Mouse (Mus musculus) layer of hippocampus, postnatal 10 days (tissue): ENCODE measurements around the gene Tet1. TPM values are rescaled to one million over a fixed set of nuclear protein-coding genes. Genes with fewer than 3 reads are reported as not detected.

Experiments used
- DNase-seq, 2 experiments: peaks; one replicate each; pipeline ENCODE4 v3.0.0; 2021; ENCODE audit warnings: low spot score in 2 of 2
- total RNA-seq, 2 experiments: library from RNA; stranded (reverse); gene quantifications; 2 replicates each; pipeline ENCODE4 v1.2.3; 2021

Tet1 gene
- total RNA-seq, 2 experiments from 2014 or later = 54.0 to 56.4 TPM

DNA sequence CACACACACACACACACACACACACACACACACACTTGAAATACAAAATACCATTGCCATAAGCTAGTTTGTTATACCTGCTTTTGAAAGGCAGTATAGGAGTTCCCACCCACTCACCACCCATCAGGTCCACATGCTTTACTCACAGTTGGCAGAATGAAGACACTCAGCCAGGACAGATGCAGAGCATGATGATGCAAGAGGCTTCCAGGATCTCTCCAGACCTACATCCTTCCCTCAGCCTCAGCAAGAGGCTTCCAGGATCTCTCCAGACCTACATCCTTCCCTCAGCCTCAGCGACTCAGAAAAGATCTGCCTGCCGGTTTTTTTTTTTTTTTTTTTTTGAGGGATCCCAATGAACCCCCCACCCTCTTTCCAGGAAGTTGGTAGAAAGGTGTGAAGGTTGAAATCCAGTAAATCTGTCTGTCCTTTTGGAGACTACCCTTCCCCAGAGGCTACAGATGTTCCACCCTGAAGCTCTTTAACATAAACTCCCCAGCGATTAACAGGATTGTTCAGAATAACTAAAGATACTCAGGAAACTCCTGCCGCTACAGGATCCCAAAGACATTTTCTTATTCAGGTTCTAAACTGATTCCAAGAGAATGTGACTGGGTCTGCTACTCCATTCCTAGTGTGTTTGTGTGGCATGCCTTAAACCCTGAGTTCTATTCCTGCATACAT is 16.1 kb downstream of the Tet1 start:
- DNase-seq = no peak

DNA sequence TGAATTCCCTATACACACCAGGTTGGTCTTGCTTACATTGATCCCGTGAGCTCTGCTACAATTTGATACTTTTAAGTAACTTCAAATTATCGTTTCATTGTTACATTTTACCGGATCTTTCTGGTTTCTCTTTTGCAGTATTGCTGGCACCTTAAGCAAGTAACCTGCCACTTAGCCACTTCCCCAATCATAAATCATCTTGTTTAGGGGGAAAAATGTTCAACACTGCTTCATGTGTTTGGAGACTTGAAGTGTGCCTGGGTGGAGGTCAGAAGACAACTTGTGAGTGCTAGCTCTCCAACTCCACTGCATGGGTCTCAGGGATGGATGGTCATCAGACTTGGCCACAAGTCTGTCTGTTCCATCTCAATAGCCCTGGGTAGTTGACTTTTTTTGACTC is 17.8 kb downstream of the Tet1 start:
- no peak for DNase-seq

DNA sequence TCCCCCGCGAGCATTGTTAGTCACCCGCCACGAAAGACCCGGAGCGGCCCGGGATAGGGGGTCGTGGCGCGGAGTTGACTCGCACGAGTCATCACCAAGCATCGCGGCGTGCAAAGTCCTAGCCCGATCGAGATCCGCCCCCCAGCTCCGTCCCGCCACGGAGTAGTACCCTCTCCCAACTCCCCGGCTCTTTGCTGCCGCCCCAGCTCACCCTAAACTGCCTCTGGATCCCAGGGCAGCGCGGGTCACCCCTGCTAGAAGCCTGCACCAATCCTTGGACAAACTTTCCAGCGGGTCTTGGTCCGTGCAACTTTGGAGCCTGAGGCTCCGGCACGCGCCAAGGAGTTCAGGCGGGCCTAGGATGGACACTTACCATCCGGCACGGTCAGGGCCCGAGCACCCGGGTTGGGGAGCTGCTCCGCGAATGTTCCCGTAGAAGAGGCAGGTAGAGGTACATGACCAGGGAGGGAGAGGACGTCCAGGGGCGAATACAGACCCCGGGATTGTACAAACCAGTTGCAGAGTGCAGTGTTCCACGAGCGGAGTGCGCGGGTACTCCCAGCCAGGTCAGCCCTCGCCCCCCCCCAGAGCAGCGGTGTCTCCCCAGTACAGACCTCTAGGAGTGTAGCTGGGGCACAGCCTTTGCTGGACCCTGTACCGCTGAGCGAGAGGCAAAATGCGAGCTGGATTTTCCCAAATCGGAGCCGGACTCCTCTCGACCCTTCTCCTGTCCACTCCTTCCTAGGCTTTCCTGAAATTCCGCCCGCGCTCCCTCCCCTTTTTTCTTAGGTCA is 21.8 kb downstream of the Tet1 start:
- peak; percentile 59 to 66 for DNase-seq

DNA sequence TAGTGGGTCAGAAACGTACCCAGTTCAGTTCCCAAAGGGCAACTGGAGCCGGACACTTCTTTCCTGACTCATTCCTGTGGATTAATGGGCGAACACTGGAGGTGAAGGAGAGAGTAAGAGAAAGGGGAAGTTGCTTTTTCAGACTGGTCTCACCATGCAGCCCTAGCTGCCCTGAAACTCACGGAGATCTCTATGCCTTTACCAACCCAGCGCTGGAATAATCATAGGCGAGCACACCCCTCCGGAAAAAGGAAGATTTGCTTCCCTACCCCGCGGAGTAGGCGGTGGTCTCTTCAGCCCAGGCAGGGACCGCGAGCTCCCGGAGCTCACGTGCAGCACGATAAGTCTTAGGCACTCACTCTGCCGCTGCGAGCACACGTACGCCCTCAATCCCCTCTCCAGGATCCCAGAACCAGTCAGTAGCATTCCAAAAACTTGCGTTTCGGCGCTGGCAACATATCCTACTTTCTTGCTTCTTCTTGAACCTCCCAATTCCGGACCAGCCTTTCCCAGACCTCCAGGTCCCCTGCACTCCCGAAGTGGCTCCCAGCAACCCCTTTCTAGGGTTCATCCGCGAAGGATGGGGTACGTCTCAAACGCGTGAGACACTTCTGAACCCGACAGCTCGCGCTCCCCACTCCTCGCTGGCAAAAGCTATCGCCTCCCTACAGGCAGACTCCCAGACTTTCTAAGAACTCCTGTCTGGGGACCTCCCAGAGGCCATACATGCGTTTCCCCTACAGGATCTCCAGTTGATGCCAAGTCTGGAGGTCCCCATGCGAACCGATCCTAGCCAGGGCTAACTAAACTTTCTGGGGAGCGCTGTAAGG is 22.6 kb downstream of the Tet1 start:
- DNase-seq = no peak

DNA sequence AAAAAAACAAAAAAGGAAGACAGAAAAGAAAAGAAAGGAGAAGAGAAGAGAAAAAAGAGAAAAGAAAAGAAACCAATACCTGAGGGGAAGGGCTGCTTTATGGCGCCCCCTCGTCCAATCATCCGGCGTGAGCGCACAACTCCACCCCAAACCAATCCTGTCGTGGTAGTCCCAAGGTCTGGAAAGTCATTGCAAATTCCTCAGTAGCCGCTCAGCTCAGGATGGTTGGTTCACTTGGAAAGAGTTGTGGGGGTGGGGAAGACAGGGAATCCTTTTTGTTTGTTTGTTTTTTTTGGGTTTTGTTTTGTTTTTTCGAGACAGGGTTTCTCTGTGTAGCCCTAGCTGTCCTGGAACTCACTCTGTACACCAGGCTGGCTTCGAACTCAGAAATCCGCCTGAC is 23.3 kb downstream of the Tet1 start:
- no peak for DNase-seq

DNA sequence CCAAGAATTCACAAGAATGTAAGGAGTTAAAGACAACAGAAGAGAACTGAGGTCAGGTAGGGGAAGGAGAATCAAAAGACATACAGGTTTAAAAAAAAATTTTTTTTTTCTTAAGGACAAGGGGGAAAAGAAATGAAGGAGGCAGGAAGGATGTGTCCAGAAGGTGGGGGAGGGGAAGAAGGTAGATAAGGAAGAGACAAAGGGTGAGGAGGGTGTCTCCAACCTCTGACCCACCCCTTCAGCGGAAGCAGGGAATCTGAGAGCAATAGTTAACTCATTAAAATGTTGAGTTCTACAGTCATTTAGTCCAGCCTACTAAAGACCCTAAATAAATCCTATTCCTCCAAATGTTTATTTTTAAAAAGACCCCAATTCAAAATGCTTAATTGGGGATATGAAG is 24.3 kb downstream of the Tet1 start:
- no peak for DNase-seq

DNA sequence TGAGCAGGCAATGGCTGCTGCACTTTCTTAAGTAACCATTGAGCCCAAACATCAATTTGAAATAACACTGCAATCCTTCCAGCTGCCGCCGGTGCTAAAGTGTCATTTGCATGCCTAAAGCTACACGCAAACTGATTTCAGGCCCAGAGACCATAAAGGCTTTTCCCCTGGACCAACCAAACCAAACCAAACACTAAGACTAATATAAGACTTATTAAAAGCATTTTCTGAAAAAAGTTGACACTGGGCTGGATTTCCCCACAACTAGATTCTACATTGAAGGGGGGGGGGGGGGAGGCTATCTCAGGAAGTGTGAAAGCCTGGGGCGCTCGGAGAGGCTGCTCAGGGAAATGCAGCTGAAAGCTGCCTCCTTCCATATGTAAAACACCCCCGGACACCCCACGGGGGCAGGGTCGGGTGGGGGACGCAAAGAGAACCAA is 24.8 kb downstream of the Tet1 start:
- DNase-seq = no peak

DNA sequence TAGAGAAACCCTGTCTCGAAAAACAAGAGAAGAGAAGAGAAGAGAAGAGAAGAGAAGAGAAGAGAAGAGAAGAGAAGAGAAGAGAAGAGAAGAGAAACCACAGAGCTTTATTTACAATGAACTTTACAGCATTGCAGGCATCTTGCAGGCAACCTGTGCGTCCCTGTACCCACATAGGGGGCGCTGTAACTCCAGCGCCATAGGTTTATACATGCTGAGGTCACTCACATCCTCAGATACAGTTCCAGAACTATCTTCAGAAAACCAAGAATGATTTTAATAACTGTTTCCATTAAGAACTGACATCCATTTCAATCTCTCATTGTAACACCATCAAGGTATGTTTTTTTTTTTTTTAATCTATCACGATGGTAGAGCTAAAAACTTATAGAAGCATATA is 27.6 kb downstream of the Tet1 start:
- no peak for DNase-seq

DNA sequence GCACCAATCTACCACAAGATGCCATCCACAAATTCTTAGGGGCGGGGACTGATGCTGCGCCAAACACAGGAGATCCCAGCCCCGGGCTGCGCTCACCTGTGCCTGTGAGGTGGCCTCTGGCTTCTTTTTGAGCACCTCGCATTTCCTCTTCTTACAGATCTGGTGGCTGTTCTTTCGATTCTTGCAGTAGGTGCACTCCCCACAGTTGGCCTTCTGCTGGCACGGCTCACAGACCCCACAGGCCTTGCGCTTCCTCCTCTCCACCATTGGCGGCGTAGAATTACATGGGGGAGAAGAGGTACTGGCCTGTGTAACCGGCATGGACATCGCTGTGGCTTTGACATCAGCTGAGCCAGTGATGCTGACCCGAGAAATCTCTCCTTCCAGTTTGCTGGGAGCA is 30.7 kb downstream of the Tet1 start:
- no peak for DNase-seq

DNA sequence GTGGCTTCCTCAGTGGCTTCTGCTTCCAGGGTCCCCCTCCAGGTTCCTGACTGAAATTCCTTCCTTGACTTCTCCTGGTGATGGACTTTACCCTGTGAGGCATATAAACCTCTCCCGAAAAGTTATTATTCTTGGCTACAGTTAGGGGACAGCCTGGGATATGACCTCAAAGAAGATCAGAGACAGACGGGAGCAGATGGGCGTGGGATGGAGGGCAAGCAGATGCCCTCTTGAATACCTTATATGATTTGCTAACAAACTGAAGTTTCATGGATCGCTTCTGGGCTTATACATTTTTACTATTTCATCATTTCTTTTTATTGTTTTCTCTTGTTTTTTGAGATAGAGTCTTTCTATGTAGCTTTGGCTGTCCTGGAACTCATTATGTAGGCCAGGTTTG is 33.2 kb downstream of the Tet1 start:
- DNase-seq = no peak

DNA sequence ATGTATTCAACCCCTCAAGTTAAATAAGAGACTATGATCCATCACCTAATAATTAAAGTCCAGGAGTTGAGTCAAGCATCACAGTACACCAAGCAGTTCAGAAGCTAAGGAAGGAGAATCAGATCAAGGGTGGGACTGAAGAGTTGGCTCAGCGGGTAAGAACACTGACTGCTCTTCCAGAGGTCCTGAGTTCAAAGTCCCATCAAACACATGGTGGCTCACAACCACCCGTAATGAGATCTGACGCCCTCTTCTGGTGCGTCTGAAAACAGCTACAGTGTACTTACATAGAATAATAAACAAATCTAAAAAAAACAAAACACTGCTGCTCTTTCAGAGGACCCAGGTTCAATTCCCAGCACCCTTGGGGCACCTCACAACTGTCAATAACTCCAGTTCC is 34.0 kb downstream of the Tet1 start:
- no peak for DNase-seq

DNA sequence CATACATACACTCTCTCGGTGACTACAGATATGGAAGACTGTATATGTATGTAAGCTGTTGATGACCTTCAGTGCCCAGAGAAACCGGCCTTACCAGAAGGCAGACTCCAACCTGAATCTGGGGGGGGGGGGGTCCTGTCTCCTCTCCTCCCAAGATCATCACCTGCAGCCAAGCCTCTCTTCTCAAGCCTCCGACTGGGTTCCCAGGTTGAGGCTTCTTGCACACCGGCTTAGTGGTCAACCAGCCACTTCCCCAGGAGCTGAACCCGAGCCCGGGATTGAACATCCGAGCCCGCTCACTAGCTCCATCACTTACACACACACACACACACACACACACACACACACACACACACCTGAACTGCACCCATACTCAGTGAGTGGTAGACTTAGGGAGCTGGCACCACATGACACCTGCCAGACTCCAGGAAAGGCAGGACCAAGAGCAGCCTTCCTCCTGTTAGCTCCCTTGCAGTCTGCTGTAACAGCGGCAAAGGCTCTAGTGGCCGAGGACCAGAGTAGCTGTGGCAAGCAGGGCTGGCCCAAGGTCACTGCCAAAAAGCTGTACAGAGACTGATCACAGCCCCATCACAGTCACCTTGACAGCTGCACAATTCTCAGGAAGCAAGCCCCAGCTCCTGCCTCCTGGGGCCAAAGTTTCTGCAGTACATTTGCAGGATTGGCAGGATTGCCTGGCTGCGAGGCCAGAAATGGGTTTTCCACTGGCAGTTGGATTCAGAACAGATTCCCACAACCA is 42.6 kb downstream of the Tet1 start:
- peak; percentile 65 to 71 for DNase-seq

DNA sequence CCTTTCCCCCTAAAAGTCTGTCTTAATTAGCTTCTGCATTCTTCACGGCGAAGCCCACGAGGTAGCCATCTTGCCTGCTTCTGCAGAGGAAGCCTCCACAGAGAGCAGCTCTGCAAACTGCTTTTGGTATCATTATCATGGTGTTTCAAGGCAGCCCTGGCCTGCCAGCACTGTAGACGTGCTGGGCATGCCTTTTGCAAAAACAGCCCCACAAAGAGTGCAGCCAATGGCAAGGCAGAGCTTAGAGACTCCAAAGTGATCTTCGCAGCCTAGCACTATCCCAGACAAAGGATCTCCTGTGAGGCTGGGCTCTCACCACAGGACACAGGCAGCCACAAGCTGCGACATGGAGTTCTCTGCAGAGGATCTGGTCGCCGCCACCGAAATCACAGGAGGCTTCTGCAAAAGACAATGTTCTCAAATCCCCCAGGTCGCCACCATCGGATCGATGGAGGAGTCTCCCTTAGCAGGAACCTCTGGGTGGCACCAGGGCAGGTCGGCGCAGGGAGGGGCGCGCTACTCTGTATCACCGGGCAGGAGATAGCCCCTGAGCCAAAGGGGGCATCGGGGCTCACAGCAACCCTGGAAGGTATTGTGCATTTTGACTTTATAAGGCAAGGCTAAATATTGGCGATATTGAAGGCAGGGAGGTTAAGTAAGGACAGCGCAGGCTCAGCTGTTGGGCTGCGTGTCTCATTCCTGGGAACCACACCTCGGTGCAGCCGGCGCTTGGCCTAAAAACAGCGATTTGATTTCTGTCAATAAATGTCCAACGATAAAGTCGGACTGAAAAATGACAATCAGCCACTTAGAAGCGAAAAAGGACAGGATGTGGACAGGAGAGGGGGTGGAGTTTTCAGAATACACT is 43.4 kb downstream of the Tet1 start:
- peak; percentile 80 to 86 for DNase-seq

DNA sequence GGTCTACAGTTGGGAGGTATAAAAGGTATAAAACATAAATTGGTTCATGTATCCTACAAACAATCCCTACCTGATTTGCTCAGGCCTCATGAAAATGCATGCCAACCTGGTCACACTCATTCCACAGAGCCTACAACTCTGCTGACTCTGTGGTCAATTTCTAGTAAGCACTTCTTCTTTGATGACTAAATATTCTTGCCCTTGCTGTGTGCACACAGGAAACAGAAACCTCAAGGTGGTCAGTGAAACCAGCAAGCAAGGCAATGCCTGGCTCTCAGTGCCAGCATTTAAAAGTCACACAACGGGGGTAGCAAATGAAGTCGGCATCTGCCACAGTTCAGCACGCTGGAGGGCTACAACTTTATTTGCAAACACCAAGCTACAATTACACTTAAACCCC is 45.2 kb downstream of the Tet1 start:
- DNase-seq = no peak

DNA sequence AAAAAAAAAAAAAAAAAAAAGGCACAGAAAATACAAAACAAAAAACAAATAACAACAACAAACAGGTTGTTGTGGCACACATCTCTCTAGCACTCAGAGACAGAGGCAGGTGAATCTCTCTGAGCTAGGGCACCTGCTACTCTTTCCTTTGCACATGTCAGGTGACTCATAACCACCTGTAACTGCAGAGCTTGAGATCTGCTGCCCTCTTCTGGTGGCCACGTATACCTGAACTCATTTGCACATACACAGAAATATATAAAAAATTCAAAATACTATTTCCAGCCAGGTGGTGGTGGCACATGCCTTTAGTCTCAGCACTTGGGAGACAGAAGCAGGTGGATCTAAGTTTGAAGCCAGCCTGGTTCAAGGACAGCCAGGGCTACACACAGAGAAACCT is 46.4 kb downstream of the Tet1 start:
- no peak for DNase-seq

DNA sequence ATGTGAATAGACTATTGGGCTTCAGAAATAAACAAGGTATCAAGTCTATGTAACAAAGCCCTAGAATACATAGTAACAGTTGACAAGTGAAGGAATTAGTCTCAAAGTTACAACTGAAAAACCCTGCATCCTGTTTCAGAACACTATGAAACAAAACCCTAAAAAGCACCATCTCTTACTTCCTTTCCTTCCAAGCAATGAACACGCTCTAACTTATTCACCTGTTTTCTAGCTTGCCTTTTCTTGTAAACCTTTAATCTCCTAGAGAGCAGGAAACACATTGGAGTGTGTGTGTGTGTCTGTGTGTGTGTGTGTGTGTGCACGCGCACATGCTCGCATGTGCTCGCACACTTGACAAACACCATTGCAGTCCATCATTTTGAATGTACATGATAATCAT is 49.8 kb downstream of the Tet1 start:
- DNase-seq = no peak

DNA sequence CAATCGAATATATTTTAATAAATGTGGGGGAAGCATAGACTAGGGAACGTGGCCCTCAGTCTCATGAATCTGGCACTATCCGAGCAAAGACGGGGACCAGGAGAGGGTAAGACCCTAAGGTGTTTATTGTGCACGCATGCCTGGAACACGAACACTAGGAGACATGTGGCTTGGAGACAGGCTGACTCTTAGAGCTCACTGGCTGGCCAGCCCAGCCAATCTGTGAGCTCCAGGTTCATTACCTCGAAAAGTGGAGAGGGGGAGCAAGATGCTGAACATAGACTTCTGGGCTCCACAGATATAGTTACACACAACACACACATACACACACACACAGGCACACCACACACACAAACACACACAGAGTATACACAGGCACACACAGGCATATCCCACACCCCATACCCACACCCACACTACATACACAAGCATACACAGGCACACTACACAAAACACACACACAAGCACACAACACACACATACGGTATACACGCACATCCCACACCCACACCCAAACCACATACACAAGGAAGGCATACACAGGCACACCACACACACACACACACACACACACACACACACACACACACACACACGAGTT is 52.0 kb downstream of the Tet1 start:
- DNase-seq = no peak

DNA sequence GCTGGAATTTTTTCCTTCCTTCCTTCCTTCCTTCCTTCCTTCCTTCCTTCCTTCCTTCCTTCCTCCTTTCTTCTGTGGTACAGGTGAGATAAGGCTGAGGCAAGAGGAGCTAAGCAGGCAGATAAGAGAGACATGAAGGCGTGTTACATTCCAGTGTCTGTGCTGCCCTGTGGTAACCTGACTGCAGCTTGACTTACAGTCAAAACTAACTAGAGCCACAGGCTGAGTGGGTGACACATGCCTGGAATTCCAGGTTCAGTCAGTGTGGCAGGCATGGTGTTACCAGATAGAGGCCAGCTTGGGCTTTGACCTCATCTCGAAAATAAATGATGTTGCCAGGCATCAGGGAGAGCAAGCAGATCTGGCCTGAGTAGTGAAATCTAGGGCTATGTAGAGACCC is 53.8 kb downstream of the Tet1 start:
- DNase-seq = no peak

DNA sequence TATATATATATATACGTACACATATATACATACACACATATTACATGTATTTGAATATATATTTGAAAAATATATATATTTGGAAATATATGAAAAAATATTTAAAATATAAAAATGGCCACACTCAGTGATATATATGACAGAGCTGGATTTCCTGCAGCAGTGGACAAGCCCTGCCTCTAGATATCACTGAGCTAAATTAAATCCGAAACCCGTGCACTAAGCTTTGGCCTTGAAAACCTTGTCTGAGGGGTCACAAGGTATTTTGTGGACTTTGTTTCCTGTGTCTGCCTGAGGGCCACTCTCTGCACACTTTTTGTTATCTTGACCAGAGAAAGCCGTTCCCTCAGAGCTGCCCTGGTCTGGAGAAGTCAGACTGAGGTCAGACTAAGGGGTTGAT is 54.2 kb downstream of the Tet1 start:
- no peak for DNase-seq

DNA sequence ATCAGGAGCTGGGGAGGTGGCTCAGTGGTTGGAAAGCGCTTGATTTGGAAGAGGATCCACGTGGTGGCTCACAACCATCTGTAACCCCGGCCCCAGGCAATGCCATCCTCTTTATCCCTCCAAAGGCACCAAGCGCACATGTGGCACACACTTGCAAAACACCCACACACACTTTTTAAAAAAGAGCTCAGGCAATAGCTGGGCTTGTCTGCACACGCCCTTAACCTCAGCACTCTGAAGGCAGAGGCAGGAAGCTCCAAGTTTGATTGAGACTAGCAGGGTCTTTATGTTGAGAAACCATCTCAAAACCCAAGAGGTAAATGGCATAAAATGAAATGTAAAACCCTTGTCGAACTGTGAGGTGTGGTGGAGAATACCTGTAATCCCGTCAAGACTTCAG is 57.2 kb downstream of the Tet1 start:
- no peak for DNase-seq
